Mouse (Mus musculus): ENCODE measurements around the gene Tank. TPM values are rescaled to one million over a fixed set of nuclear protein-coding genes. Genes with fewer than 3 reads are reported as not detected.

Tank gene
- polyA plus RNA-seq, 1 experiment from 2014 or later: 21.5 TPM

DNA sequence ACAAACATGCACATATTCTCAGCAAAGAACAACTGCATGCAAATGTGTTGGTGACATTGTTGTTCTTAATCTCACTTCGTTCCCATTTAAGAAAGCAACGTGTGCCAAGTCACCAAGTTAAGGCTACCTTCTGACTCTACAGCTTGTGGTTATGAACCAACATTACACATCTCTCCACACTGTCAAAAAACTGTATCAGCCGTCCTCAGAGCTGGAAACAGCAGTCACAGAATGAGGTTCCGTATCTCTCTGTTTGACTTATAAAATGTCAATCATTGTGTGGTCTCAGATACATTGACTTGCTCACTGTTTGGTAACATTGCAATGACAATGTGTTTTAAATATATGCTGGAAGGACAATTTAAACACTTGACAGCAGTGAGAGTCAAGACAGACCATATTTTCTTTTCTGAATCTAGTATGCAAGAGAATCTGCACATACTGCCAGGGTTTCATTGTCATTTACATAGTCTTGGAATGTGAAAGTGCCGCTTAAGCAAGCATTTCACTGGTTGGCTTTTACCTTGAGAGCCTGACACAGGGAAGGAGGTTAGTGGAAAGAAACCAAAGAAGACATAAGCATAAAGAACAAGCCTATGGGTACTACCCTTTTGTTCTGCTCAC lies 20.4 kb upstream of the Tank start:
- Histone ChIP-seq H3K9me3 (no peaks in the 10 kb centered on the region), H3K4me2 (no peak overlapping the region), H3K9ac (no peak overlapping the region), H3K27ac (replicated peaks) (no peak overlapping the region), H3K4me3 (no peak overlapping the region), H3K36me3 (no peaks in the 10 kb centered on the region), H3K4me1 (no peaks in the 10 kb centered on the region), H3K27me3 (replicated peaks) (no peaks in the 10 kb centered on the region)
- no peak for ATAC-seq (ENCODE audit: extremely low read depth, insufficient number of reproducible peaks, low FRiP score, low TSS enrichment)
- 70% methylated on average over 5 of the region's 5 CpGs for WGBS

DNA sequence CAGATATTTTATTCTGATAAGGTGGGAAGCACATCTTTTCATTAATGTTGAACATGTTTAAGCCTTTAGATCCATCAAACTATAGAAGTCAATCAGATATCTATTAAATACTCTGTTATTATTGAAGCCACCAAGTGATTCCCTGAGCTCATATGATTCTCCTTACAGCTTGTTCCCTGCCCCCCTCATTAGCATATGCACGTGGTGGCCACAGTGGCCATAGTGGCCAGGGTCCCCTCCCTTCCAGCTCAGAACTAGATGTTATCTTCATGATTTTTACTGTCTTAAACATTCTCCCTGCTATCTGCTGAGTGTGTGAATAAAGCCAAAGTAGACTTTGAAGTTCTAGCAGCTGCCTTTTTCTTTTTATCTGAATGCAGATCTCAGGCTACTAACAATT lies 17.3 kb upstream of the Tank start:
- Histone ChIP-seq H3K27me3 (replicated peaks) (no peaks in the 10 kb centered on the region), H3K4me1 (no peaks in the 10 kb centered on the region), H3K4me2 (no peak overlapping the region), H3K9me3 (0 out of 2 replicates have a peak, but pooled peaks cover 3% of the 10 kb centered on the region), H3K27ac (replicated peaks) (no peak overlapping the region), H3K9ac (no peak overlapping the region), H3K36me3 (no peaks in the 10 kb centered on the region), H3K4me3 (no peak overlapping the region)
- no peak for ATAC-seq (ENCODE audit: extremely low read depth, insufficient number of reproducible peaks, low FRiP score, low TSS enrichment)
- 8% methylated on average over 1 of the region's 1 CpGs for WGBS

DNA sequence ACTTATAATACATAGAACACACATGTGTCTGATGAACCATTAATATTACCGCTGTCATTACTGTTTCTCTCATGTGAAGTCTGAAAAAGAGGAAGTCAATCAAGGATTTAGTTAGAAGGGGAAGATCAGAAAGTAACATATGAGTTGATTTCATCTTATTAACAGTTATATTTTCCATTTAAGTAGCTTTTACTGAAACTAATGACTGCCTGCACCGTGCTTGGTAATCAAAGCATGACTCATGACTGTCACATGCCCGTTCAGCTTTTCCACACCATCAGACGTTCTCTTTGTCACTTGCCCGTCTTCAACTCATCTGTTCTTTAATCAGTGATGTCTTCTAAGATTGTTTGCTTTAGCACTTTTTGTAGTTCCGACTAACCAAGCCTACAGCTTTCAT lies 15.2 kb upstream of the Tank start:
- H3K27ac ChIP-seq (replicated peaks): no peak overlapping the region
- H3K9me3 ChIP-seq: 0 out of 2 replicates have a peak, but pooled peaks cover 3% of the 10 kb centered on the region
- H3K9ac ChIP-seq: no peak overlapping the region
- 61% methylated on average over 6 of the region's 6 CpGs for WGBS
- H3K4me1 ChIP-seq: no peaks in the 10 kb centered on the region
- H3K4me3 ChIP-seq: no peak overlapping the region
- no peaks in the 10 kb centered on the region for H3K36me3 ChIP-seq
- no peak for ATAC-seq (ENCODE audit: extremely low read depth, insufficient number of reproducible peaks, low FRiP score, low TSS enrichment)
- no peak overlapping the region for H3K4me2 ChIP-seq
- H3K27me3 ChIP-seq (replicated peaks): no peaks in the 10 kb centered on the region

DNA sequence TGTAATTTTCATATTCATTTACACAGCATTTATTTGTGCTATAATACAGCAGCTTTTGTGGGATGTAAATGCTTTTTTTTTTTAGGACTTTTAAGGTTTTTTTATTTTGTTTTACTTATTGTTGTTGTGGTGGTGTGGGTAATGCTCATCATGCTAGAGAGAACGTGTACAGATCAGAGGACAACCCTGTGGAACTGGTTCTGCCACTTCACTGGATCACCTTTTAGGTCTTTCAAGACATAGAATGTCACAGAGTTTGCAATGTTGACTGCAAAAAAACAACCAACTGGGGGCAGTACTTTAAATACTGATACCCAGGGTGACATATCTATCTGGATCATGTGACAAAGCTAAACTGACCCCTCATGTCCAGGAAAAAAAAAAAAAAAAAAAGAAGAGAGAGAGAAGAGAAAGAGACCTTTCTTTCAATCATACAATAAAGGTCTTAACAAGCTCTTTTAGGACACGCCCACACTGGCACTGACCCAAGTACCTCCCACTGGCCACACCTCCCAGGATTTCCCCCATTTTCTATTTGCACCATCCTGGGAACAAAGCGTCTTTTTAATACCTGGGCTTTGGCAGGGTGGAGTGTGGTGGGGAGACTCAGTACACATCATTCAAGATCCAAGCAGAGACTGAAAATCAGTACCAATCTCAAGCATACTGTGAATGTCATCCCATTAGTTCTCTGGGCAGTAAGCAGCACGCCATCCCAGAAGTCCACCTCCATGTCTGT lies 11.2 kb upstream of the Tank start:
- H3K36me3 ChIP-seq: no peaks in the 10 kb centered on the region
- H3K9ac ChIP-seq: no peak overlapping the region
- WGBS: 65% methylated on average over 4 of the region's 4 CpGs
- no peak for ATAC-seq (ENCODE audit: extremely low read depth, insufficient number of reproducible peaks, low FRiP score, low TSS enrichment)
- no peak overlapping the region for H3K4me2 ChIP-seq
- no peak overlapping the region for H3K4me3 ChIP-seq
- H3K4me1 ChIP-seq: no peaks in the 10 kb centered on the region
- H3K9me3 ChIP-seq: 0 out of 2 replicates have a peak, but pooled peaks cover 3% of the 10 kb centered on the region
- no peaks in the 10 kb centered on the region for H3K27me3 ChIP-seq (replicated peaks)
- no peak overlapping the region for H3K27ac ChIP-seq (replicated peaks)

- no peak overlapping the region for H3K4me2 ChIP-seq
- H3K9ac ChIP-seq: no peak overlapping the region
- no peak overlapping the region for H3K4me3 ChIP-seq
- 0 out of 2 replicates have a peak, but pooled peaks cover 3% of the 10 kb centered on the region for H3K9me3 ChIP-seq
- H3K27ac ChIP-seq (replicated peaks): no peak overlapping the region
- H3K36me3 ChIP-seq: no peaks in the 10 kb centered on the region
- no peaks in the 10 kb centered on the region for H3K27me3 ChIP-seq (replicated peaks)
- no peak for ATAC-seq (ENCODE audit: extremely low read depth, insufficient number of reproducible peaks, low FRiP score, low TSS enrichment)
- 85% methylated on average over 6 of the region's 6 CpGs for WGBS
- no peaks in the 10 kb centered on the region for H3K4me1 ChIP-seq
These were observed 9.2 kb upstream of the Tank start for GRCm38 (mm10) chr2:61569181-61569580.

GRCm38 (mm10) chr2:61571343-61571955 lies 6.9 kb upstream of the Tank start:
- no peak for ATAC-seq (ENCODE audit: extremely low read depth, insufficient number of reproducible peaks, low FRiP score, low TSS enrichment)
- Histone ChIP-seq H3K9me3 (no peaks in the 10 kb centered on the region), H3K4me3 (no peak overlapping the region), H3K27me3 (replicated peaks) (no peaks in the 10 kb centered on the region), H3K4me1 (no peaks in the 10 kb centered on the region), H3K36me3 (no peaks in the 10 kb centered on the region), H3K4me2 (no peak overlapping the region), H3K27ac (replicated peaks) (no peak overlapping the region), H3K9ac (no peak overlapping the region)
- 34% methylated on average over 4 of the region's 4 CpGs for WGBS

- Histone ChIP-seq H3K4me2 (no peak overlapping the region), H3K9me3 (no peaks in the 10 kb centered on the region), H3K4me1 (peaks cover 4% of the 10 kb centered on the region; the same call in 1 of the 2 replicates), H3K27me3 (replicated peaks) (no peaks in the 10 kb centered on the region), H3K4me3 (no peak overlapping the region), H3K27ac (replicated peaks) (no peak overlapping the region), H3K36me3 (no peaks in the 10 kb centered on the region), H3K9ac (no peak overlapping the region)
- ATAC-seq (ENCODE audit: extremely low read depth, insufficient number of reproducible peaks, low FRiP score, low TSS enrichment): no peak
- 73% methylated on average over 3 of the region's 3 CpGs for WGBS
These were observed 1.9 kb upstream of the Tank start for GRCm38 (mm10) chr2:61576497-61576896.

- WGBS: 62% methylated on average over 17 of the region's 17 CpGs
- no peaks in the 10 kb centered on the region for H3K27me3 ChIP-seq (replicated peaks)
- no peak overlapping the region for H3K4me3 ChIP-seq
- H3K36me3 ChIP-seq: no peaks in the 10 kb centered on the region
- H3K4me1 ChIP-seq: peaks cover 4% of the 10 kb centered on the region; the same call in 1 of the 2 replicates
- H3K4me2 ChIP-seq: peak overlapping the region; percentile 47
- ATAC-seq (ENCODE audit: extremely low read depth, insufficient number of reproducible peaks, low FRiP score, low TSS enrichment): no peak
- H3K9me3 ChIP-seq: no peaks in the 10 kb centered on the region
- H3K27ac ChIP-seq (replicated peaks): no peak overlapping the region
- no peak overlapping the region for H3K9ac ChIP-seq
These were observed 1.3 kb upstream of the Tank start for GRCm38 (mm10) chr2:61576928-61577695.

DNA sequence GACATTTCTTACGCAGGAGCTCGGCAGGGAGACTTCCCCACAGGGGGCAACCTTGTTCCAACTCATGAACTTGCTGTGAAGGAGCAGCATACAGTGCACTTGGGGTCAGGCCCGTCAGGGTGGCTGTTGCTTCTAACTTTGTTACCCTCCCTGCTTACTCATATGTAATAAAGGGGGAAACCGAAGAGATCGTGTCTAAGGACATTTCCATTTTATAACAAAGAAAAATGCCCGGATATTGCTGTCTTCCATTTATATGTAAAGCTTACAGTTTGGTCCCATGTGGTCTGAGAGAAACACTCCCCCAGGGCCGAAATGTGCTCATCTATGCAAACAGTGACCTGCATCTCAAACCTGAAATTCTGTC lies 706 bp upstream of the Tank start:
- Histone ChIP-seq H3K4me1 (peaks cover 4% of the 10 kb centered on the region; the same call in 1 of the 2 replicates), H3K4me3 (no peak overlapping the region), H3K9ac (no peak overlapping the region), H3K4me2 (0 out of 2 replicates have a peak overlapping the region, but pooled peaks have one; percentile 47), H3K27me3 (replicated peaks) (no peaks in the 10 kb centered on the region), H3K27ac (replicated peaks) (no peak overlapping the region), H3K36me3 (no peaks in the 10 kb centered on the region), H3K9me3 (no peaks in the 10 kb centered on the region)
- 62% methylated on average over 7 of the region's 7 CpGs for WGBS
- ATAC-seq (ENCODE audit: extremely low read depth, insufficient number of reproducible peaks, low FRiP score, low TSS enrichment): no peak

DNA sequence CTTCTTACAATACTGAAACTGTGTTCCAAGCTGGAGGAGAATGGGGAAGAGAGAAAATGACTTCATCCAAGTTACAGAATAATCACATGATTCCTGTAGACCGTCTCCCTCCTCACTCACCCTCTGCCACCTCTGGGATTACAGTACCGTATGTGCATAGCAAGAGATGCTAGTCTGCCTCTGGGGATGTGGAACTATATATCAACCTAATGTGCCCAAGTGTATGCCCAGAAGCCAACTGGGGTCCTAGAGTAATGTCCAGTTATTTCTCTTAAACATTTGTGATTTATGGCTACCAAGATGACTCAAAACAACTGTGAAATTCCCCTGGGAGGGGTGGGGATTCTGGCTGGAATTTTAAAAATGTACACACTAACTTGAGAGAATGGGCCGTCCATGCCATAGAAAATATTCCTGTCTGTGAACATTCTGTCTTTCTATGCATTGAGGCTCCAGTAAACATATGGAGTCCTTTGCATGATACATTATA lies 1.2 kb downstream of the Tank start:
- Histone ChIP-seq H3K36me3 (no peaks in the 10 kb centered on the region), H3K9ac (no peak overlapping the region), H3K4me2 (no peak overlapping the region), H3K4me1 (peaks cover 4% of the 10 kb centered on the region; the same call in 1 of the 2 replicates), H3K27me3 (replicated peaks) (no peaks in the 10 kb centered on the region), H3K27ac (replicated peaks) (no peak overlapping the region), H3K9me3 (no peaks in the 10 kb centered on the region), H3K4me3 (no peak overlapping the region)
- WGBS: 51% methylated on average over 3 of the region's 3 CpGs
- no peak for ATAC-seq (ENCODE audit: extremely low read depth, insufficient number of reproducible peaks, low FRiP score, low TSS enrichment)

- H3K9me3 ChIP-seq: no peaks in the 10 kb centered on the region
- no peak for ATAC-seq (ENCODE audit: extremely low read depth, insufficient number of reproducible peaks, low FRiP score, low TSS enrichment)
- no peaks in the 10 kb centered on the region for H3K27me3 ChIP-seq (replicated peaks)
- H3K9ac ChIP-seq: no peak overlapping the region
- no peaks in the 10 kb centered on the region for H3K36me3 ChIP-seq
- H3K27ac ChIP-seq (replicated peaks): no peak overlapping the region
- H3K4me3 ChIP-seq: no peak overlapping the region
- WGBS: 71% methylated on average over 3 of the region's 3 CpGs
- no peak overlapping the region for H3K4me2 ChIP-seq
- H3K4me1 ChIP-seq: peaks cover 4% of the 10 kb centered on the region; the same call in 1 of the 2 replicates
These were observed 1.7 kb downstream of the Tank start for GRCm38 (mm10) chr2:61580091-61580490.

All from heart, embryonic 13.5 days (tissue).